In the genomic region with DNA sequence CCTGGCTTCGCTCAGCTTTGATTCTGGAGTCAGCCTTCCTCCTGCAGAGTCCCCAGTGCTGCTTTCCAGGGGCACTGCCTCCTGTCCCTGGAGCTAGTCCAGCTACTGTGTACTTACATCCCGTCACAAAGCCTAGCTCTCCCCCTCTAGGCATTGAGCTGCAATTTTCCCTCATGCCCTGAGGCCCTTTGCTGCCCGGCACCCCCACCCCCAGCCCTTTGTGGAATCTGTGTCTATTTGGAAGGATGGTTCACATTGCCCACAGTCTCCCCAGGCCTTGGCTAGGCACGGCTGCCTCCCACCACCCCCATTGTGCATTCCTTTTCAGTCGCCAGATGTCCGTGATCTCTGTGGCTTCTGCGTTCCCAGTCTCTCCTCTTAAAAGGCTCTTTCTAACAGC, we compare ENCODE assay signal across 8 mouse cellular contexts.
DNase-seq lines count a peak whose midpoint lies in the region; ATAC-seq and TF ChIP-seq lines count a peak whose summit lies in the region.

No protein-coding gene starts in this region.

- no peak for TF ChIP-seq POLR2A in brain, embryonic 14.5 days (IDR thresholded peaks at IDR 0.05; ENCODE audit: borderline replicate concordance, extremely low read depth, insufficient read depth, insufficient read length, poor library complexity, severe bottlenecking)

- peak overlapping the region; percentile 1; the same call in 1 of the 2 replicates for H3K9ac ChIP-seq in forebrain, embryonic 14.5 days (ENCODE audit: low read length)
- no peak overlapping the region for H3K9ac ChIP-seq in midbrain, embryonic 13.5 days (replicated peaks)

- DNase-seq in gastrocnemius, postnatal 14 days, result peak; percentile 12
- no peak for DNase-seq in gastrocnemius, adult 18-20 months (ENCODE audit: low spot score)
- DNase-seq in brain, embryonic 14.5 days (ENCODE audit: low read depth), result peak; percentile 95
- DNase-seq in forebrain, embryonic 14.5 days (ENCODE audit: low spot score), result peak; percentile 89
- peak; percentile 40 to 49 for DNase-seq in layer of hippocampus, adult 2 months (ENCODE audit: low spot score in 2 of 2)
- no peak for DNase-seq in thymus, postnatal 36 days
- DNase-seq in adipocyte (ENCODE audit: low spot score), result no peak

- no peak overlapping the region for H3K4me3 ChIP-seq in forebrain, embryonic 14.5 days (ENCODE audit: low read depth, low read length)
- H3K4me3 ChIP-seq in layer of hippocampus, adult 2 months, result no peak overlapping the region
- no peak overlapping the region for H3K4me3 ChIP-seq in midbrain, embryonic 13.5 days (replicated peaks)

- H3K4me2 ChIP-seq in forebrain, embryonic 14.5 days (ENCODE audit: low read length), result no peak overlapping the region
- peak overlapping the region; percentile 28; the same call in 1 of the 2 replicates for H3K4me2 ChIP-seq in midbrain, embryonic 13.5 days (replicated peaks)

- ATAC-seq in forebrain, embryonic 14.5 days, result peak; percentile 86
- peak; percentile 91 for ATAC-seq in midbrain, embryonic 13.5 days

- WGBS in forebrain, embryonic 14.5 days, result 3% methylated on average over 7 of the region's 7 CpGs
- WGBS in midbrain, embryonic 13.5 days, result 5% methylated on average over 7 of the region's 7 CpGs

- H3K4me1 ChIP-seq in forebrain, embryonic 14.5 days (ENCODE audit: control insufficient read depth, insufficient read depth, low read length), result peaks cover 29% of the 10 kb centered on the region
- H3K4me1 ChIP-seq in midbrain, embryonic 13.5 days (replicated peaks), result peaks cover 57% of the 10 kb centered on the region

- peak; percentile 12; the same call in 1 of the 2 replicates for TF ChIP-seq CTCF in brain, embryonic 14.5 days (IDR thresholded peaks at IDR 0.05; ENCODE audit: borderline replicate concordance, extremely low read depth, insufficient read depth, insufficient read length)
- TF ChIP-seq CTCF in layer of hippocampus, adult 2 months (conservative IDR thresholded peaks at IDR 0.05), result peak; percentile 46

- H3K27me3 ChIP-seq in forebrain, embryonic 14.5 days (replicated peaks; ENCODE audit: control insufficient read depth, insufficient read depth, low read length), result no peaks in the 10 kb centered on the region
- no peaks in the 10 kb centered on the region for H3K27me3 ChIP-seq in midbrain, embryonic 13.5 days

- peaks cover 29% of the 10 kb centered on the region for H3K36me3 ChIP-seq in forebrain, embryonic 14.5 days (ENCODE audit: control insufficient read depth, insufficient read depth, low read length)
- H3K36me3 ChIP-seq in midbrain, embryonic 13.5 days, result peaks cover 18% of the 10 kb centered on the region

- intact Hi-C loops in gastrocnemius, postnatal 14 days (cut with DNase I; ENCODE audit: low total_unique reads), result no loop called here

- H3K9me3 ChIP-seq in forebrain, embryonic 14.5 days (replicated peaks; ENCODE audit: control insufficient read depth, low read length), result no peaks in the 10 kb centered on the region
- no peaks in the 10 kb centered on the region for H3K9me3 ChIP-seq in midbrain, embryonic 13.5 days

- peak overlapping the region; percentile 88 for H3K27ac ChIP-seq in forebrain, embryonic 14.5 days (ENCODE audit: low read depth, low read length)
- H3K27ac ChIP-seq in layer of hippocampus, adult 2 months, result peak overlapping the region; percentile 81
- peak overlapping the region; percentile 90 for H3K27ac ChIP-seq in midbrain, embryonic 13.5 days

Comparison
In these comparisons a context has a peak if more than half of its experiments do, and no peak if none do; other contexts are left out.
1. DNase-seq: peak in gastrocnemius, postnatal 14 days (single experiment), brain, embryonic 14.5 days (single experiment), forebrain, embryonic 14.5 days (single experiment) and layer of hippocampus, adult 2 months (2 of 2); none in gastrocnemius, adult 18-20 months (single experiment), thymus, postnatal 36 days (0 of 2) and adipocyte (single experiment).
2. Peak in every context shown above with its lines, with median percentiles within 50 percentile points of each other: H3K27ac ChIP-seq.